Mouse (Mus musculus) cortical plate, adult 2 months (tissue): ENCODE results near the gene Dalrd3. TPM values are rescaled to one million over a fixed set of nuclear protein-coding genes. Genes with fewer than 3 reads are reported as not detected.
A peak's percentile ranks its signal among the peaks of the same experiment; 100 is the strongest.

Experiments used
- H3K27ac ChIP-seq: fragments of 200-500 bp; 2 replicates; pipeline ENCODE4 v1.5.1; 2012; ENCODE audit warnings: low read length, control low read depth, inconsistent platforms; ENCODE audit not compliant: insufficient read depth
- H3K4me1 ChIP-seq: fragments of 200-500 bp; 2 replicates; pipeline ENCODE4 v1.6.1; 2011; ENCODE audit warnings: low read length; ENCODE audit not compliant: control insufficient read depth, insufficient read depth
- H3K4me3 ChIP-seq: fragments of 200-500 bp; 2 replicates; pipeline ENCODE4 v1.5.1; 2011; ENCODE audit warnings: mild to moderate bottlenecking, low read length, control low read depth; ENCODE audit not compliant: insufficient read depth
- CTCF ChIP-seq: fragments of 200-500 bp; IDR thresholded peaks from 2 replicates; pipeline ENCODE4 v1.5.1; 2011; ENCODE audit warnings: mild to moderate bottlenecking, control low read depth, low read length; ENCODE audit not compliant: insufficient read depth; ENCODE audit errors: extremely low read depth
- POLR2A ChIP-seq: fragments of 200-500 bp; IDR thresholded peaks from 2 replicates; pipeline ENCODE4 v1.6.1; 2011; ENCODE audit warnings: mild to moderate bottlenecking, low read length, control low read depth; ENCODE audit not compliant: insufficient read depth; ENCODE audit errors: extremely low read depth
- polyA plus RNA-seq: library from polyadenylated mRNA; depleted of rRNA; stranded (reverse); fragments of >200 nt; gene quantifications from 2 replicates; pipeline ENCODE4 v1.2.3, GENCODE M21; 2012

Gene Dalrd3
- polyA plus RNA-seq, 1 experiment: 224 TPM

GRCm38 (mm10) chr9:108560227-108560841, 9.4 kb upstream of the Dalrd3 start, which contains the start of gene Impdh2:
Gene Impdh2, plus strand, starts transcription at chr9:108560286.
- Histone ChIP-seq H3K27ac (no peak within 1 kb of the TSS), H3K4me1 (peaks cover 2% of the 10 kb centered on the region; the same call in 1 of the 2 replicates), H3K4me3 (peak within 1 kb of the TSS; percentile 45)
- TF ChIP-seq POLR2A (peak; percentile 92), CTCF (no peak)

DNA sequence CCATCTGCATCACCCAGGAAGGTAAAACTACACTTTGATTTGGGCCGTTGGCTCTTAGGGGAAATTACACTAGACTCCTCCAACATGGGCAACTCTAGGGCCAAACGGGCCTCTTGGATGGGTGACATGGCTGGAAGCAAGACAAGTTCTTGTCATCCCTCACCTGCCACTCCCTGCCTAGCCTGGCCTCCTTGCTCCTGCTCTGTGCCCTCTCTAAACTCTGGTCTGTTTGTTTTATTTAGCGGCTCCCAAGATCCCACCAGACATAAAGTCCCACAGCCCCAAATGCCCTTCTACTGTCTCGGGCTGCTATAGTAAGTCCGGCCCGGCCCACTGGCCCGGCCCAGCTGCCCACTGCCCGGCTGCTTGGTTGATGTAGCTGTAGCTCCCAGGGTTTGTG, 6.0 kb upstream of the Dalrd3 start:
- Histone ChIP-seq H3K27ac (no peak overlapping the region), H3K4me3 (no peak overlapping the region), H3K4me1 (peaks cover 5% of the 10 kb centered on the region; the same call in 1 of the 2 replicates)
- TF ChIP-seq CTCF: no peak
- no peak; the same call in 1 of the 2 replicates for TF ChIP-seq POLR2A

GRCm38 (mm10) chr9:108564131-108564530, 5.6 kb upstream of the Dalrd3 start:
- H3K27ac ChIP-seq: no peak overlapping the region
- H3K4me1 ChIP-seq: peaks cover 5% of the 10 kb centered on the region; the same call in 1 of the 2 replicates
- TF ChIP-seq CTCF (no peak), POLR2A (no peak)
- H3K4me3 ChIP-seq: no peak overlapping the region

DNA sequence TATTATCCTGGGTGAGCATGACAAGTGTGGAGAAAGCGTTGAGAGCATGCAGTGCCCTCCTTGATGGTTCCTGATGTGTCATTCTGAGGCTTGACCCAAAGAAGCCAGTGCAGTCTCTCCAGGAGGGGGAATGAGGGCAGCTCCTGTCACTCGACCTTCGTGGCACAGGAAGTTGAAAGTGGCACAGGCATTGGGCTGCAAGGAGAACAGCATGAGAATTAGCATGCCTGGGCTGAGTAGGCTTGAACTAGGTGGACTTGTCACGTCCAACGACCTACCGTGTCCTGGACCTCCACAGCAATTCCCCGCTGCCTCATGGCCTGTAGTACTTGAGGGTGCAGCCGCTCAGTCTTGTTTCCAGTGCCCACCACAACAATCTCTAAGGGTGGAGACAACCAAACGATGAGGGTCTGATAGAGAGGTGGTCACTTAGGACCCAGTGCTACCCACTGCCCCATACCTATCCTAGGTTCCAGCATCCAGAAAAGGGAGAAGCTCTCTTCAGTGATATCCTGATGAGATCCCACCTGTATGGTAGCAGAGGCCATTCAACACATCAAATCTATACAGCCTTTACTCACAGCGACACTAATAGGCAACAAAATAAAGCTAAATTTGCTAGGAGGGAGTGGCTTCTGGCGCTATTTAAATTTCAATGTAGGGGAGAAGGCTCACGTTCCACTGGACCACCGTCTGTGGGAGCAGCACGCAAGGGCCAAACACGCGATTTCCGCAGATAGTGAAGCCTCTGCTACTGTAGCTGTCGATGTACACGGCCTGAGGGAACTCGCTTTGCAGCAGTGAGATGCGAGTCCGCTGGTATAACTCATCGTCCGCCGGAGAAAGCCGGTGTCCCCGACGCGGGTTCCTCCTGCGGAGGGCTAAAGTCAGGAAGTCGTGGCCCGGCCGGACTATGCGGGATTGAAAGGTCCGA, 3.5 kb upstream of the Dalrd3 start:
- peaks cover 5% of the 10 kb centered on the region; the same call in 1 of the 2 replicates for H3K4me1 ChIP-seq
- TF ChIP-seq CTCF (no peak), POLR2A (0 out of 2 replicates have a peak, but pooled peaks have one; percentile 13)
- peak overlapping the region; percentile 36 for H3K27ac ChIP-seq

DNA sequence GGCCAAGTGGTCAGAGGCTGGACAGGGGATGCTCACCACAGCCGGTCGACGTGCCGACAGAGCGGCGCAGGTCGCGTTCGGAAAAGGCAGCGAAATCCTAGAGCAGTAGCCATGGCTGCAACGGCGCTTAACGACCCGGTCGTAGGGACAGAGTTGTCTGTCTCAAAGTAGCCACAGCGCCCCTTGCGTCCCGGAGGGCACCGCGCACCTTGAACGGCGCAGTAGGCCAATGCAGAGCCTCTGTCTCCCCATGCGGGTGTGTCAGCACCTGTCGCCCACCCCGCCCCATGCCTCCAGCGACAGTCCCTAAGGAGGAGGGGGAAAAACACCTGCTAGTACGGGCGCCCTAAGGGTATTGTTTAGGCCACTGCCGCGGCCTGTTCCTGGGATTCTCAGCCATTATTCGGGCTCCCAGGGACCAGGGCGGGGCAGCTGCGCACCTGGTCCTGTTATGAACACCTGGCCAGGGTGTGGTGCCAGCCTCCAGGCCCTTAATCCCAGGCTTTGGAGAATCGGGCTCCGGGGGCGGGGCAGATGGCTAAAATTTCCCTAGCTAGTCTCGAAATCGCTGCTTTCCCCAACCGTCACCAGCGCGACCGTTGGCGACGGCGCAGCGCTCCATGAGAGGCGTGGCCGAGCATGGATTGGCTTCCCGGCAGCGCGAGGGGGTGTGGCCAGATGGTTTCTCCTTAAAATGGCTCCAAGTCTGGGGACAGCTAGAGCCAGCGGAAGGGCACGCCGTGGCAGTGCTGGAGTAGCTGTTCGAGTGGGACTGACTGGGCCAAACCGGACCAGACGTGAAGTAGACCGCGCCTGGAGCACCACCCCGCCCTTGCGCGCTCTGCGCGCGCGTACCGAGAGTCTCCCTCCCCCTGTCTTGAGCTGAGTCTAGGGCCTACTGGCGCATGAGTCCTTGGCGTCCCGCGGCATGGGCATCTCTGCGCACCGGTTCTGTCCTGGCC, 2.6 kb upstream of the Dalrd3 start, which contains the start of gene Ndufaf3:
Gene Ndufaf3 (minus strand): TSS at position 620 of the 962 bp plus-strand sequence.
- Histone ChIP-seq H3K4me1 (peaks cover 3% of the 10 kb centered on the region; the same call in 1 of the 2 replicates), H3K27ac (peak within 1 kb of the TSS; percentile 89), H3K4me3 (peak within 1 kb of the TSS; percentile 63)
- peak; percentile 78 for TF ChIP-seq CTCF
- peak; percentile 98 for TF ChIP-seq POLR2A

More for the DNA sequence above, 3.5 kb upstream of the Dalrd3 start:
- H3K4me3 ChIP-seq: peak overlapping the region; percentile 63

GRCm38 (mm10) chr9:108567931-108568419, 1.7 kb upstream of the Dalrd3 start:
- peak overlapping the region; percentile 54; the same call in 1 of the 2 replicates for H3K27ac ChIP-seq
- no peak for TF ChIP-seq CTCF
- TF ChIP-seq POLR2A: no peak

GRCm38 (mm10) chr9:108568511-108568921, 1.2 kb upstream of the Dalrd3 start:
- TF ChIP-seq POLR2A: no peak
- no peak for TF ChIP-seq CTCF
- Histone ChIP-seq H3K4me3 (no peak overlapping the region; the same call in 1 of the 2 replicates), H3K4me1 (peaks cover 3% of the 10 kb centered on the region; the same call in 1 of the 2 replicates), H3K27ac (no peak overlapping the region)

More at GRCm38 (mm10) chr9:108567931-108568419, 1.7 kb upstream of the Dalrd3 start:
- peak overlapping the region; percentile 63 for H3K4me3 ChIP-seq
- peaks cover 3% of the 10 kb centered on the region; the same call in 1 of the 2 replicates for H3K4me1 ChIP-seq

DNA sequence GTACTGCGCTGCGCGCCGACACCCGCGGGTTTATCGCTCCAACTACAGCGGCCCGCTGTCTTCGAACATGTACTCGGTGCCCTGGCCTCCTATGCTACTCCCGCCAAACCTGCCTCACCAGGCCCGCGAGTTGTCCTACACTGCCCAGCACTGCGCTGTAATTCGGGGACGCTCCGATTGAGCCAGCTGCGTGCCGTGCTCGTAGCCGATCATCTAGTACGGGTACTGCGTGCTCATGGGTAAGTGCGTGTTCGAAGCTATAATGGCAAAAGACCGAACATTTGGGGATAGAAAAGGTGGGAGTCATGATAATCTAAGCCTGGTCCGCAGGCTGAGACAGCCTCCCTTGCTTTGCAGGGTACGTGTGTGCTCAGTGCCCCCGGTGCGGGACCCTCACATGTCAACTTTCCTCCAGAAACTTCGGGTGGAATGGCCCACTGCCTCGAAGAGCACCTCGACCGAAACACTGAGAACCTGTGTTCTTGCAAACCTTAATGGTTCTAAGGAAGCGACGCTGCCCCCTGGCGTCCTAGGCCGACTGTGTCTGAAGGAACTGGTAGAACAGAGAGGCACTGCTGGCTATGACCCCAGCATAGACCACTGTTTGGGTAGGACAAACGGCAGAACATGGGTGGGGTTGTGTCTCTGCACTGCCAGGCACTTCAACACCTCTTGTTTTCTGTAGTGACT, 666 bp downstream of the Dalrd3 start:
- Histone ChIP-seq H3K4me1 (peaks cover 3% of the 10 kb centered on the region; the same call in 1 of the 2 replicates), H3K27ac (no peak overlapping the region; the same call in 1 of the 2 replicates), H3K4me3 (peak overlapping the region; percentile 53)
- peak; percentile 57 for TF ChIP-seq CTCF
- TF ChIP-seq POLR2A: 0 out of 2 replicates have a peak, but pooled peaks have one; percentile 8
